Mouse (Mus musculus) MEL-GATA-1-ER (cell line): ENCODE data around the gene Hmgb2.

Source experiments
- DNase-seq: peaks from one replicate; pipeline ENCODE4 v3.0.0-alpha.2; 2012; ENCODE audit warnings: low read depth; ENCODE audit errors: extremely low read depth

The Hmgb2 gene

DNA sequence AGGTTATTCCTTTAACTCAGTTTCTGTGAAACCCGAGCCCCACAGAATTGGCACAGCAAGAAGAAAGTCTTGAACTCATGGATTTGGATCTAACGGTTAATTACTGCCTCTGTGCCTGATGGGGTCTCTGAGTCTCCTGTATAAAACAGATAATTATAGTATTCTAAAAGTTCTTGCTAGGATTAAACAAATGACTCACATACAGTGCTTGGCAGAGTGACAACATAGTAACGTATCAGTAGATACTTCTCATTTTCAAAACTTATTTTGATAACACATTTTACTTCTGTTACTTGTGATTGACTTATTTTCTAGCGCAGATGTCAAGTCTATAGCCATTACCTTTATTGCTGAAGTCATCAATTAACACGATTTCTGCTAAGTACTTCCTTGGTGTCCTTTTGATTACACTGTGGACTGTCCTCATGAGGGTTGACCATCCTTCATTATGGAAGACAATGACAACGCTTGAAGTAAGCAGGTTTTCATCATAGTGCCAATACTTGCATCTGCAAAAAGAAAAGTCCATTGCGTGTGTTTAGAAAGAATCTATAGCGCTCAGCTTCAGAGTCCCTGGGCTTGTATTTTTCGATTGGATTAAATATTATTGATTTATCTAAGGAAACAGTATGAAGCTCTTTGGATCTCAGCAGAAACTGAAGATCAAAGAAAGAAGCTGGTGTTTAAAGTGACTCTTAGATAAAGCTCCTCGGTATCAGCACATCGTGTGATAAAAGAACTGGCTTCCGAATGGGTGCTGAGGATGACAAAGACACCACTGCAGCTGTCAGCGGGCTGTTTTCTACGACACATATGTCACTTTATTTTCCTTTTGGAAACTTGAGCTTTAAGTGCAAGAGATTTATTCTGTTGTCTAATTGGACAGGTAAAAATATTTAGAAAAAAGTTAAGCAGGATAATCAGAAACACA lies 40.7 kb downstream of the Hmgb2 start:
- peak; percentile 59 for DNase-seq

DNA sequence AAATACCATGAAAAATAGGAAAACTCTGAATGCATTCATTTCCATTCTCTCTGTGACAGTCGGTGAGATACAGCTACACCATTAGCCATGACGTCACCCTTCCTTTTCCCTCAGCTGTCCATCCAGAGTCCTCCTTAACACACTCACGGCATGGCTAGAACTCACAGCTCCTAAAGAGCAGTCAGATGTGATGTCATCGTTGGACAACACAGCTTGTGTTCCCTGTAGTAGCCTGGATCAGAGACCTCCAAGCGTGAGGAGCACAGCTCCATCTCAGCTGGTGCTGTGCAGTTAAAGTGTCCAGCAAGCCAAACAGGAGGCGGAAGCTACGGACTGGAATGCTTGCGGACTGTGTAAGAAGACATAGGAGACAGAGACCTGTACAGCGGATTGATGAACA lies 49.2 kb downstream of the Hmgb2 start:
- no peak for DNase-seq

DNA sequence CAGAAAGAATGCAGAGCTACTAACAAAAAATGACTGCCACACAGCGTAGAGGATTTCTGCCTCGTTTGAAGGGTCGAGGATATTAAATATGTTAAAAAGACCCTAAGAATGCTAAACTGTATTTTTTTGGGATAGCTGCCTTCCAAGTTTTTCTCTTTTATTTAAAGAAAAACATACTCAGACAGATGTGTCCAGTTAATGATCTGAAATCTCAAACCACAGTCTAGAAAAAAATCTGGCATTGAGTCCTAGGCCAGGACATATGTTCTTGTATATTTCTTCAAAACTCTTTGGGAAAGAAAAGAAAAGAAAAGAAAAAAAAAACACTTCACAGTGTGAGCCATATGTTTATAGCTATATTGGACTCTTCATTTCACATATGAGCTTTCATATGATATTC lies 51.0 kb downstream of the Hmgb2 start:
- DNase-seq: no peak

DNA sequence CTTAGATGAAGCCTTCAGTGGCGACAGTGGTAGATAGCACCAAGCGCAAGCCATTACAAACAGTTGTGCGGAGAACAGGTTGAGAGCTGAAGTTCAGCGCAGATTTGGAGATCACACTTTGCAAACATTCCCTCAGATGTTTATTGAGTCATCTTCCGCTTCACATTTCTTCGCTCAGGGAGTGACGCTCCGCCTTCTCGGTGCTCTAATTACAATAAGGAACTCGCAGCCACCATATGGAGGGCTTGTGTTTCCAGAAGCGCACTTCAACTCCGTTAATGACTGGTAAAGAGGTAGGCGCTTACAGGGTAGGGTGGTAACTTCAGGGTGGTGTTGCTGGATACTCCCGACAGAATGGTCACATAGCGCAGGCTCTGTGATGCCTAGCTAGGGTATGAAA lies 52.0 kb downstream of the Hmgb2 start:
- no peak for DNase-seq

DNA sequence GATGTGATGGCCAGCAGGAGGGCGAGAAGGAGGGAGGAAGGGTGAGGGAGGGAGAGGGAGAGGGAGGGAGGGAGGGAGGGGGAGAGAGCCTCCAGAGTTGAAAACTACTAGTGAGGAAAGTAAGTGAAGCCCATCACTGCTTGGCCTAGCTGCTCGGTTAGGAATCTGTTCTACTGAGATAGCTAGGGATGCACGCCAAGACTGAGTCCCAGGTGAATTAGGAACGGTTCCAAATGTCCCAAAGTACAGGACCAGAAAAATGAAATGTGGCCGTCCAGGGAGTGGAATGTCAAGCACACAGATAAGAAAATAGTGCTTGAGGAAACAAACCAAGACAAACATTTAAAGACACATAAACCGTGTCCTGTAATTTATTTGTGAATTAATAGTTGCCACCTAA lies 53.3 kb downstream of the Hmgb2 start:
- no peak for DNase-seq
